Mouse (Mus musculus): ENCODE results near the gene Gjb3.

Gene Gjb3

DNA sequence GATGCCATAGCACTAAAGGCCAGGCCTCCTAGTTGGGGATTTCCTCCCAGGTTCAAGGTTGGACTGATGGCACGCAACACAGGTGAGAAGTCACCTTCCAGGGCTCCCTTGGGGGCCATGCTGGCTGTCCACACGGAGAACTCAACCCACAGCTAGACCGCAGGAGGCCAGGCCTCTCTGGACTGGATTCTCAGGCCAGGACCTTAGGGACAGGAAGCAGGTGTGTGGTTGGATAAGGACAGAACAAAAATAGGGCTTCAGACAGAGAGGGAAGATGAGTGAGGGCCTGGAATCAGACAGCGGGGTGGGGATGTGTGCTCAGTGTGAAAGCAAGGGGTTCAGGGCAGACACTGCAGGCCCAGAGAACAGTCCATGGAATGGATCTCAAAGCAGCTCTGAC is 43.7 kb downstream of the Gjb3 start:
- DNase-seq (ENCODE audit: low spot score in 2 of 2): no peak

DNA sequence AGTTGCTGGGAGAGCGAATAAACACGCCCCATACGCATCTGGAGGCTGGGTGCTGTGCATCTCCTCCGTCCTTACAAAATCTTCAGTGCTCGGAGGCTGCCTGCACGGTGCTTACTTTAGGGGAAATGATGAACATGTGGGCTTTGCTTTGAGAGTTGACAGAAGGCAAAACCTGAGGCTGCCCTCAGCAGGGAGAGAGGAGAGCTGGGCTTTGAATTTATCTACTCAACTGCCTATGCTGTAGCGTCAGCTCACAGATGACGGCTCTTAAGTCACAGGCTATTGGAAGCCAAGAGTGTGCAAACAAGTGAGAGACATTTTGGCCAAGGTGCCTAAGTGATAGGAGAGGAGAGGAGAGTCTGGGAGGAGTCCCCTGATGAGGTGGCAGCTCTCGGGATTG is 51.4 kb downstream of the Gjb3 start:
- no peak for DNase-seq (ENCODE audit: low spot score in 2 of 2)

DNA sequence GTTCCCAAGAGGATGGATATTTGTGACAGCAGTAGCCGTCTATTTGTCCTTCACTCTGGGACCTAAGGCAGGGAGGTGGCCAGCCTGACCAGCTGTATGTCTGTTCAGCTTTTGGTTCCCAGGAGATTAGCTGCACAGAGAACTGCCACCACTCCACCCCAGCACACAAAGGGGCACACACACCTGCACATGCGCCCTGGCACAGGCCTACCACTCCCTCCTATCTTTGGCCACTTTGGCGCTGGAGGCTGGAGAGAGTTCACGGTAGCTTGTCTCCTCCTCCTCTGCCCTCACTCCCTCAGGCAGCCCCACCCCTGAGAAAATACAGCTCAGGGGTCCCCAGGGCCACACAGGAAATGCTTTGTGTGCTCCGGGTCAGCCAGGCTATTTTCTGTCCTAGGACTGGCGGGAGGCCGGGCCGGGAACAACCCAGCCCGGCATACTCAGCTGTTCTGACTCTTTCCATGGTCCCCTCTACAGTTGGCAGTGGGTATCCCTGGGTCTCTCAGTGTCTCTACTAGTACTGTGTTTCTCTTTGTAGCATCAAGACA is 52.1 kb downstream of the Gjb3 start:
- DNase-seq (ENCODE audit: low spot score in 2 of 2): no peak
